Mouse (Mus musculus): Measurements from ENCODE around the gene Shank2. TPM values are rescaled to one million over a fixed set of nuclear protein-coding genes. Genes with fewer than 3 reads are reported as not detected.
A peak's percentile ranks its signal among the peaks of the same experiment; 100 is the strongest.

The Shank2 gene
- total RNA-seq, 1 experiment from 2014 or later, result 5.6 TPM

GRCm38 (mm10) chr7:144229421-144229820 lies 227.7 kb downstream of the Shank2 start:
- DNase-seq, result no peak

- no peak for DNase-seq
Observed at GRCm38 (mm10) chr7:144232132-144232706, 230.5 kb downstream of the Shank2 start.

- DNase-seq, result peak; percentile 72
Observed at GRCm38 (mm10) chr7:144233479-144233878, 231.8 kb downstream of the Shank2 start.

- DNase-seq, result peak; percentile 18
Observed at GRCm38 (mm10) chr7:144234783-144235182, 233.1 kb downstream of the Shank2 start.

- no peak for DNase-seq
Observed at GRCm38 (mm10) chr7:144235523-144235922, 233.8 kb downstream of the Shank2 start.

GRCm38 (mm10) chr7:144236802-144237201 lies 235.1 kb downstream of the Shank2 start:
- no peak for DNase-seq

GRCm38 (mm10) chr7:144238409-144238808 lies 236.7 kb downstream of the Shank2 start:
- DNase-seq, result peak; percentile 75

GRCm38 (mm10) chr7:144238992-144239391 lies 237.3 kb downstream of the Shank2 start:
- no peak for DNase-seq

GRCm38 (mm10) chr7:144239571-144240370 lies 238.0 kb downstream of the Shank2 start:
- DNase-seq, result no peak

- DNase-seq, result no peak
Observed at GRCm38 (mm10) chr7:144240736-144241343, 239.1 kb downstream of the Shank2 start.

- DNase-seq, result no peak
Observed at GRCm38 (mm10) chr7:144244203-144244602, 242.5 kb downstream of the Shank2 start.

GRCm38 (mm10) chr7:144246271-144246670 lies 244.5 kb downstream of the Shank2 start:
- DNase-seq, result no peak

GRCm38 (mm10) chr7:144248686-144249422 lies 247.1 kb downstream of the Shank2 start:
- DNase-seq, result no peak

GRCm38 (mm10) chr7:144250791-144251190 lies 249.1 kb downstream of the Shank2 start:
- DNase-seq, result no peak

- no peak for DNase-seq
Observed at GRCm38 (mm10) chr7:144251250-144251649, 249.5 kb downstream of the Shank2 start.

GRCm38 (mm10) chr7:144254674-144255246 lies 253.0 kb downstream of the Shank2 start:
- DNase-seq, result no peak

- DNase-seq, result no peak
Observed at GRCm38 (mm10) chr7:144257821-144258220, 256.1 kb downstream of the Shank2 start.

- no peak for DNase-seq
Observed at GRCm38 (mm10) chr7:144258332-144258731, 256.6 kb downstream of the Shank2 start.

GRCm38 (mm10) chr7:144262666-144263065 lies 260.9 kb downstream of the Shank2 start:
- DNase-seq, result no peak

- DNase-seq, result no peak
Observed at GRCm38 (mm10) chr7:144266745-144267144, 265.0 kb downstream of the Shank2 start.

- no peak for DNase-seq
Observed at GRCm38 (mm10) chr7:144268329-144268728, 266.6 kb downstream of the Shank2 start.

- no peak for DNase-seq
Observed at GRCm38 (mm10) chr7:144268778-144269177, 267.1 kb downstream of the Shank2 start.

All from adrenal gland, postnatal 14 days (tissue).